Mouse (Mus musculus): ENCODE data around the gene Vamp5. TPM values are rescaled to one million over a fixed set of nuclear protein-coding genes. Genes with fewer than 3 reads are reported as not detected.

Vamp5 gene
- polyA plus RNA-seq, 1 experiment from 2014 or later = 18.8 TPM

- Histone ChIP-seq H3K9me3 (no peaks in the 10 kb centered on the region), H3K4me3 (0 out of 2 replicates have a peak overlapping the region, but pooled peaks have one; percentile 80), H3K4me1 (replicated peaks) (peaks cover 46% of the 10 kb centered on the region), H3K9ac (peak overlapping the region; percentile 6; the same call in 1 of the 2 replicates), H3K4me2 (no peak overlapping the region), H3K27ac (no peak overlapping the region), H3K27me3 (0 out of 2 replicates have a peak, but pooled peaks cover 2% of the 10 kb centered on the region), H3K36me3 (peaks cover 36% of the 10 kb centered on the region)
- 87% methylated on average over 11 of the region's 11 CpGs for WGBS
- no peak for ATAC-seq (ENCODE audit: low FRiP score)
Observed at GRCm38 (mm10) chr6:72359891-72360598, 20.2 kb downstream of the Vamp5 start.

GRCm38 (mm10) chr6:72359343-72359742 is 20.9 kb downstream of the Vamp5 start:
- Histone ChIP-seq H3K27me3 (no peaks in the 10 kb centered on the region), H3K9ac (no peak overlapping the region; the same call in 1 of the 2 replicates), H3K4me2 (no peak overlapping the region), H3K9me3 (no peaks in the 10 kb centered on the region), H3K4me3 (no peak overlapping the region), H3K27ac (no peak overlapping the region), H3K4me1 (replicated peaks) (peaks cover 53% of the 10 kb centered on the region), H3K36me3 (peaks cover 36% of the 10 kb centered on the region)
- no peak for ATAC-seq (ENCODE audit: low FRiP score)
- WGBS = 85% methylated on average over 2 of the region's 2 CpGs

DNA sequence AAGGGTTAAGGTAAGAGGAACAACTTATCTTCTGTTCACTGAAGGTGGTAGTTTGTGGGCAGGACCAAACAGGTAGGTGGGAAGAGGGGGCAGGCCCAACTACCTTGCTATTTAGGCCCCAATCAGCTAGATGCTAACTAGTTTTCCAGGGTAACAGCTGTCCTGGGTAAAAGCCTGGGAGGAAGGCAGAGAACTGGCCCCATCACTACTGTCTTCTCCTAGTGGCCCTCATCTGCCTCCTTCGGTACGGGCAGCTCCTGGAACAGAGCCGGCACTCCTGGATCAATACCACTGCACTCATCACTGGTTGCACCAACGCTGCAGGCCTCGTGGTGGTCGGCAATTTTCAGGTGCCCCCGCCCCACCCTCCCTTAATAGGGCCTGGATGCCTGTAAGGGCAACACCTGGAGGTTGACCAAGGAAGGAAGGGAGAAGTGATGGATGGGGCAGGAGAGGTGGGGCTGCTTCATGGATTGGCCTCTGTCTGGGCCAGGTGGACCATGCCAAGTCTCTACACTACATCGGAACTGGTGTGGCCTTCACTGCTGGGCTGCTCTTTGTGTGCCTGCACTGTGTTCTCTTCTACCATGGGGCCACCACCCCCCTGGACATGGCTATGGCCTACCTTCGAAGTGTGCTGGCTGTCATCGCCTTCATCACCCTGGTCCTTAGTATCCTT is 22.0 kb downstream of the Vamp5 start:
- peaks cover 36% of the 10 kb centered on the region for H3K36me3 ChIP-seq
- no peak overlapping the region for H3K4me2 ChIP-seq
- H3K9ac ChIP-seq = no peak overlapping the region
- no peak for ATAC-seq (ENCODE audit: low FRiP score)
- 91% methylated on average over 10 of the region's 10 CpGs for WGBS
- H3K9me3 ChIP-seq = no peaks in the 10 kb centered on the region
- no peak overlapping the region for H3K4me3 ChIP-seq
- no peak overlapping the region for H3K27ac ChIP-seq
- no peaks in the 10 kb centered on the region for H3K27me3 ChIP-seq
- peaks cover 56% of the 10 kb centered on the region for H3K4me1 ChIP-seq (replicated peaks)

- 79% methylated on average over 5 of the region's 5 CpGs for WGBS
- no peak overlapping the region for H3K27ac ChIP-seq
- no peak overlapping the region for H3K4me2 ChIP-seq
- H3K9ac ChIP-seq = no peak overlapping the region
- no peaks in the 10 kb centered on the region for H3K9me3 ChIP-seq
- H3K4me1 ChIP-seq (replicated peaks) = peaks cover 52% of the 10 kb centered on the region
- H3K36me3 ChIP-seq = peaks cover 36% of the 10 kb centered on the region
- no peak overlapping the region for H3K4me3 ChIP-seq
- no peak for ATAC-seq (ENCODE audit: low FRiP score)
- no peaks in the 10 kb centered on the region for H3K27me3 ChIP-seq
Observed at GRCm38 (mm10) chr6:72357164-72358079, 22.8 kb downstream of the Vamp5 start.

DNA sequence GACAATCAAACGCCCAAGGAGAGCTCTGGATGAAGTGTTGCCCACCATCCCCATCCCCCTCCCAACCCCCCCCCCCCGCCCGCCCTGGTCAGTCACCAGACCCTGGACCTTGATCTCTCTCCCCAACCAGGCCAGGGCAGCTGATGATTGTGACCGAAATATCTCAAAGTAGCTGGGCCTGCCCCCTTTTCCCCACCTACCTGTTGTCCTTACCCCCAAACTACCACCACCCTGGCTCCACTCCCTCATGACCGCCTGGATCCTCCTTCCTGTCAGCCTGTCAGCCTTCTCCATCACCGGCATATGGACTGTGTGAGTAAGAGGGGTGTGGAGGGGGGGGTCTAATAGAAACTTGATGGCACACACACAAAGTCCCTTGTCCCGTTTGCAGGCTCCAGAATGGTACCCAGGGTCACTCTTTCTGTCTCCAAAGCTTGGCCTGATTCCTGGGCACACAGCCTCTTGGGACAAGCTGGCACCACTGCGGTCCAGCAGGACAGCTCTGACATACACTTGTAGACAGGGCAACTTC is 24.2 kb downstream of the Vamp5 start:
- Histone ChIP-seq H3K4me2 (peak overlapping the region; percentile 95), H3K27me3 (no peaks in the 10 kb centered on the region), H3K4me1 (replicated peaks) (peaks cover 52% of the 10 kb centered on the region), H3K36me3 (peaks cover 39% of the 10 kb centered on the region), H3K27ac (peak overlapping the region; percentile 75; the same call in 1 of the 2 replicates), H3K9me3 (no peaks in the 10 kb centered on the region), H3K4me3 (peak overlapping the region; percentile 65), H3K9ac (peak overlapping the region; percentile 84)
- whole genome bisulfite sequencing = 32% methylated on average over 8 of the region's 8 CpGs
- peak; percentile 11; the same call in 1 of the 2 replicates for ATAC-seq (ENCODE audit: low FRiP score)

DNA sequence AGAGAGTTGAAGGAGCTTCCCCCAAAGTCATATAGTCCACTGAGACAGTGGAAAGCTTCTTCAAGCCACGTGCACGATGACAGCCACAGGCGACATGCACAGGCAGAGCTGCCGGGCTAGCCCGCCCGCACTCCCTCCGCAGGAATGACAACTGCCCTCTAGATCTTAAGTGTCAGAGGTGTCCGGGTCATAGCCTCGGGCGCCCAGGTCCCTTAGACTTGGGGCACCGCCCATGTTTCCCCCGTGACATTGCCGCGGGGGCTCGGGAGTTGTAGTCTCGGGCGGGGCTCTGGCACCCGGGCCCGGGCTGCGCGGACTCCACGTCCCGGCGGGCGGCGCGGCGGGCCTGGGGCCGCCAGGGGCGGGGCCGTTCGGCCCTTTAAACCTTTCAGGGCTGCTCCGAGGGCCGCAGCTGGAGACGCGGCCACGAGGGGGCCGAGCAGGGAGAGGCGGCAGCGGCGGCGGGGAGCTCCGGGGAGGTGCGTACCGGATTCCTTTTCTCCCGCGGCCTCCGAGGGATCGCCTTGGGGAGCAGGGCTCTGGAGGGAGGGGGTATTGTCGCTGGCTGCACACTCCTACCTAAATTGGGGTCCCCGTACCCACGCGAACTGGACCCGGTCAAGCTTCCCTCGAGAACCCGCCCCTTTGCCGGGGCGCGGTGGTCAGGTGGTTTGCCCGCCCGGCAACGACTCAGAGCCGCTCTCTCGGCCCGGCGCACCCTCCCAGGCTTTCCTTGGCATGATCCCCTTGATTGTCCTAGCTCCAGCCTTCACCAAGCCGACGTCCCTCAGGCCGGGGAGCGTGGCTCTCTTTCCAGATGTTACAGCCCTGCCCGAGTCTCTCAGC is 25.0 kb downstream of the Vamp5 start, which contains the start of gene Tmem150a:
Gene Tmem150a, plus strand, starts transcription at position 382 of the 846 bp plus-strand sequence.
- H3K4me1 ChIP-seq (replicated peaks) = peaks cover 45% of the 10 kb centered on the region
- no peaks in the 10 kb centered on the region for H3K27me3 ChIP-seq
- H3K4me2 ChIP-seq = peak within 1 kb of the TSS; percentile 95
- ATAC-seq (ENCODE audit: low FRiP score) = peak; percentile 85
- under 1% methylated on average over 69 of the region's 71 CpGs for WGBS
- peaks cover 42% of the 10 kb centered on the region for H3K36me3 ChIP-seq
- no peaks in the 10 kb centered on the region for H3K9me3 ChIP-seq
- H3K9ac ChIP-seq = peak within 1 kb of the TSS; percentile 84
- peak within 1 kb of the TSS; percentile 65 for H3K4me3 ChIP-seq
- peak within 1 kb of the TSS; percentile 75 for H3K27ac ChIP-seq

DNA sequence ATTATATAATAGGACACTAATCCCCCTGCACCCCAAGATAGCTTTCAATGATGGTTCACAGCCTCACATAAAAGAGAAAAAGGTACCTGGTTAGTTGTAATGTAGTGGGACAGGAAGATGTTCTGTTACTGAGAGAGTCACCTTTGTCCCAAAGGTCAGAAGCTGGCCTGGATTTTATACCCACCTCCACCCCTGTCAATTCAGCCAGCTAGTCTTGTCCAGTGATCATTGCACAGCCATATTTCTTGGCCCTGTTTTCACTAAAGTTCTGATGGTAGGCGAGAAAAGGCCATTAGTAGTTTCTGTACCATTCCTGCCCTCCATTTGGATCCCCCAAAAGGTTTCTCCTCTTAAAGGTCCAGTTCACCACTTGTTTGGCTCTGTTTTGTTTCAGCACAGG is 26.2 kb downstream of the Vamp5 start:
- Histone ChIP-seq H3K36me3 (peaks cover 44% of the 10 kb centered on the region), H3K4me3 (no peak overlapping the region), H3K27ac (no peak overlapping the region), H3K9me3 (no peaks in the 10 kb centered on the region), H3K4me1 (replicated peaks) (peaks cover 44% of the 10 kb centered on the region), H3K4me2 (no peak overlapping the region), H3K9ac (no peak overlapping the region), H3K27me3 (no peaks in the 10 kb centered on the region)
- ATAC-seq (ENCODE audit: low FRiP score) = no peak
- 81% methylated on average over 1 of the region's 1 CpGs for WGBS

- no peaks in the 10 kb centered on the region for H3K27me3 ChIP-seq
- WGBS = 77% methylated on average over 5 of the region's 5 CpGs
Observed at GRCm38 (mm10) chr6:72352636-72353405, 27.4 kb downstream of the Vamp5 start.

GRCm38 (mm10) chr6:72350214-72350613 is 30.1 kb downstream of the Vamp5 start:
- H3K4me3 ChIP-seq = no peak overlapping the region
- H3K9me3 ChIP-seq = no peaks in the 10 kb centered on the region
- H3K27me3 ChIP-seq = no peaks in the 10 kb centered on the region
- H3K36me3 ChIP-seq = peaks cover 30% of the 10 kb centered on the region
- ATAC-seq (ENCODE audit: low FRiP score) = no peak
- no peak overlapping the region for H3K27ac ChIP-seq
- H3K4me2 ChIP-seq = no peak overlapping the region
- H3K4me1 ChIP-seq (replicated peaks) = peaks cover 52% of the 10 kb centered on the region
- WGBS = 93% methylated on average over 2 of the region's 2 CpGs
- no peak overlapping the region for H3K9ac ChIP-seq

More at GRCm38 (mm10) chr6:72352636-72353405, 27.4 kb downstream of the Vamp5 start:
- H3K4me3 ChIP-seq = no peak overlapping the region
- no peak overlapping the region for H3K4me2 ChIP-seq
- peaks cover 39% of the 10 kb centered on the region for H3K36me3 ChIP-seq
- no peaks in the 10 kb centered on the region for H3K9me3 ChIP-seq
- no peak for ATAC-seq (ENCODE audit: low FRiP score)
- no peak overlapping the region for H3K27ac ChIP-seq
- H3K9ac ChIP-seq = no peak overlapping the region
- H3K4me1 ChIP-seq (replicated peaks) = peaks cover 56% of the 10 kb centered on the region

- Histone ChIP-seq H3K4me3 (peak overlapping the region; percentile 91), H3K36me3 (peaks cover 30% of the 10 kb centered on the region), H3K4me1 (replicated peaks) (peaks cover 51% of the 10 kb centered on the region), H3K27me3 (no peaks in the 10 kb centered on the region), H3K27ac (no peak overlapping the region), H3K4me2 (peak overlapping the region; percentile 90), H3K9ac (peak overlapping the region; percentile 94), H3K9me3 (no peaks in the 10 kb centered on the region)
- no peak for ATAC-seq (ENCODE audit: low FRiP score)
- WGBS = 83% methylated on average over 10 of the region's 10 CpGs
Observed at GRCm38 (mm10) chr6:72348411-72348810, 31.9 kb downstream of the Vamp5 start.

Data from hindbrain, embryonic 13.5 days (tissue).